Mouse (Mus musculus): ENCODE results near the gene Mgat3.

GRCm38 (mm10) chr15:80259406-80260045 lies 86.0 kb downstream of the Mgat3 start:
- TF ChIP-seq USF2 (IDR thresholded peaks at IDR 0.05; ENCODE audit: borderline replicate concordance in 1 of 2, insufficient read depth in 1 of 2, low read depth in 1 of 2, low read length in 2 of 2) (no peak), CTCF (IDR thresholded peaks at IDR 0.05 in 2 of 3, conservative IDR thresholded peaks at IDR 0.05 in 1 of 3; ENCODE audit: control insufficient read depth in 1 of 3, insufficient read depth in 1 of 3, low read depth in 2 of 3, low read length in 3 of 3, poor library complexity in 1 of 3, severe bottlenecking in 1 of 3) (no peak), TCF12 (IDR thresholded peaks at IDR 0.05; ENCODE audit: low read depth, low read length) (no peak), MYC (IDR thresholded peaks at IDR 0.05; ENCODE audit: low read depth, low read length) (no peak), POLR2A (IDR thresholded peaks at IDR 0.05; ENCODE audit: control insufficient read depth in 1 of 2, insufficient read depth in 1 of 2, low read depth in 1 of 2, low read length in 2 of 2, poor library complexity in 1 of 2) (no peak), ZKSCAN1 (IDR thresholded peaks at IDR 0.05; ENCODE audit: low read depth, low read length) (no peak)
